Mouse (Mus musculus): ENCODE measurements around the gene Fam166b.

- no peak for TF ChIP-seq TAL1 (IDR thresholded peaks at IDR 0.05; ENCODE audit: low read length)
- no peak for TF ChIP-seq GATA1 (IDR thresholded peaks at IDR 0.05; ENCODE audit: low read length)
Observed at GRCm38 (mm10) chr4:43425197-43425596, 3.7 kb downstream of the Fam166b start.

Data from erythroblast, embryonic 14.5 days (primary cell).